Mouse (Mus musculus) MEL (cell line): Measurements from ENCODE around the gene Mapre3. TPM values are rescaled to one million over a fixed set of nuclear protein-coding genes. Genes with fewer than 3 reads are reported as not detected.

ENCODE experiments used
- DNase-seq: peaks from one replicate; pipeline ENCODE4 v3.0.0; 2011; ENCODE audit warnings: low read depth, low spot score
- H3K27ac ChIP-seq: 2 replicates; pipeline ENCODE4 v1.5.1; 2012; ENCODE audit warnings: low read depth, mild to moderate bottlenecking, control low read depth, low read length, moderate library complexity; ENCODE audit not compliant: control insufficient read depth
- H3K27me3 ChIP-seq, 2 experiments: fragments of 150-350 bp in 1 of 2; sonication (generic) in 1 of 2; 2 replicates each; pipeline ENCODE4 v1.6.1; 2012; ENCODE audit warnings: low read length in 2 of 2, mild to moderate bottlenecking in 2 of 2, improper control_type of control experiment in 1 of 2, moderate library complexity in 1 of 2; ENCODE audit not compliant: insufficient read depth in 2 of 2, control insufficient read depth in 1 of 2
- H3K36me3 ChIP-seq, 2 experiments: 2 replicates each; pipeline ENCODE4 v1.6.1; 2012 to 2014; ENCODE audit warnings: low read length in 2 of 2, improper control_type of control experiment in 1 of 2, inconsistent platforms in 1 of 2, mild to moderate bottlenecking in 1 of 2; ENCODE audit not compliant: insufficient read depth in 2 of 2, control insufficient read depth in 1 of 2
- H3K4me1 ChIP-seq, 2 experiments: fragments of 150-350 bp in 1 of 2; sonication (generic) in 1 of 2; 2 replicates each; pipeline ENCODE4 v1.6.1; 2012; ENCODE audit warnings: low read length in 2 of 2, improper control_type of control experiment in 1 of 2, mild to moderate bottlenecking in 1 of 2; ENCODE audit not compliant: insufficient read depth in 2 of 2, control insufficient read depth in 1 of 2
- H3K4me3 ChIP-seq, 2 experiments: fragments of 150-350 bp in 1 of 2; sonication (generic) in 1 of 2; 2 replicates each; pipeline ENCODE4 v1.5.1; 2012; ENCODE audit warnings: low read depth in 2 of 2, low read length in 2 of 2, mild to moderate bottlenecking in 2 of 2, moderate library complexity in 2 of 2, control low read depth in 1 of 2, improper control_type of control experiment in 1 of 2; ENCODE audit not compliant: control insufficient read depth in 1 of 2, insufficient read depth in 1 of 2
- H3K79me2 ChIP-seq: 2 replicates; pipeline ENCODE4 v1.6.1; 2012; ENCODE audit warnings: mild to moderate bottlenecking, low read length, moderate library complexity; ENCODE audit not compliant: control insufficient read depth, poor library complexity, insufficient read depth
- H3K9ac ChIP-seq: 2 replicates; pipeline ENCODE4 v1.6.1; 2012; ENCODE audit warnings: low read depth, mild to moderate bottlenecking, control low read depth, low read length, moderate library complexity; ENCODE audit not compliant: control insufficient read depth, poor library complexity, severe bottlenecking
- H3K9me3 ChIP-seq: fragments of 150-350 bp; sonication (generic); replicated peaks from 2 replicates; pipeline ENCODE4 v1.6.1; 2012; ENCODE audit warnings: mild to moderate bottlenecking, low read length, improper control_type of control experiment, moderate library complexity; ENCODE audit not compliant: insufficient read depth
- BHLHE40 ChIP-seq: IDR thresholded peaks from 2 replicates; pipeline ENCODE4 v1.6.1; 2012; ENCODE audit warnings: low read depth, mild to moderate bottlenecking, inconsistent platforms, low read length, improper control_type of control experiment, borderline replicate concordance
- CHD1 ChIP-seq: IDR thresholded peaks from 2 replicates; pipeline ENCODE4 v1.6.1; 2012; ENCODE audit warnings: low read depth, mild to moderate bottlenecking, inconsistent platforms, low read length, improper control_type of control experiment
- CHD2 ChIP-seq: IDR thresholded peaks from 2 replicates; pipeline ENCODE4 v1.6.1; 2011; ENCODE audit warnings: low read length, improper control_type of control experiment
- E2F4 ChIP-seq: IDR thresholded peaks from 2 replicates; pipeline ENCODE4 v1.6.1; 2011; ENCODE audit warnings: low read depth, low read length, improper control_type of control experiment, borderline replicate concordance
- ELF1 ChIP-seq: IDR thresholded peaks from 2 replicates; pipeline ENCODE4 v1.6.1; 2014; ENCODE audit warnings: low read depth, mild to moderate bottlenecking, inconsistent platforms, low read length, improper control_type of control experiment, moderate library complexity
- EP300 ChIP-seq, 2 experiments: IDR thresholded peaks; 2 replicates each; pipeline ENCODE4 v1.6.1; 2011; ENCODE audit warnings: improper control_type of control experiment in 2 of 2, low read length in 2 of 2, low read depth in 1 of 2, mild to moderate bottlenecking in 1 of 2
- ETS1 ChIP-seq: IDR thresholded peaks from 2 replicates; pipeline ENCODE4 v1.6.1; 2012; ENCODE audit warnings: low read depth, mild to moderate bottlenecking, inconsistent platforms, low read length, improper control_type of control experiment, moderate library complexity
- GABPA ChIP-seq: IDR thresholded peaks from 2 replicates; pipeline ENCODE4 v1.6.1; 2012; ENCODE audit warnings: low read depth, mild to moderate bottlenecking, inconsistent platforms, low read length, improper control_type of control experiment, moderate library complexity
- HCFC1 ChIP-seq: IDR thresholded peaks from 2 replicates; pipeline ENCODE4 v1.6.1; 2012; ENCODE audit warnings: low read depth, mild to moderate bottlenecking, inconsistent platforms, low read length, improper control_type of control experiment, moderate library complexity
- KAT2A ChIP-seq: conservative IDR thresholded peaks from 2 replicates; pipeline ENCODE4 v1.6.1; 2012; ENCODE audit warnings: low read depth, low read length, improper control_type of control experiment, inconsistent platforms
- MAFK ChIP-seq: IDR thresholded peaks from 2 replicates; pipeline ENCODE4 v1.6.1; 2011; ENCODE audit warnings: low read depth, mild to moderate bottlenecking, low read length, improper control_type of control experiment, borderline replicate concordance
- MEF2A ChIP-seq: IDR thresholded peaks from 2 replicates; pipeline ENCODE4 v1.6.1; 2014; ENCODE audit warnings: low read depth, mild to moderate bottlenecking, inconsistent platforms, low read length, improper control_type of control experiment; ENCODE audit not compliant: poor library complexity, insufficient replicate concordance, severe bottlenecking; ENCODE audit errors: extremely low read depth
- MYB ChIP-seq: IDR thresholded peaks from 2 replicates; pipeline ENCODE4 v1.6.1; 2011; ENCODE audit warnings: mild to moderate bottlenecking, low read depth, low read length, improper control_type of control experiment
- NELFE ChIP-seq: IDR thresholded peaks from 2 replicates; pipeline ENCODE4 v1.6.1; 2011; ENCODE audit warnings: low read depth, low read length, improper control_type of control experiment
- POLR2AphosphoS5 ChIP-seq: IDR thresholded peaks from 2 replicates; pipeline ENCODE4 v1.6.1; 2012; ENCODE audit warnings: low read depth, borderline replicate concordance, mild to moderate bottlenecking, inconsistent platforms, low read length, moderate library complexity, mixed read lengths
- RAD21 ChIP-seq: IDR thresholded peaks from 2 replicates; pipeline ENCODE4 v1.6.1; 2011; ENCODE audit warnings: mild to moderate bottlenecking, low read depth, low read length, improper control_type of control experiment
- RCOR1 ChIP-seq: IDR thresholded peaks from 2 replicates; pipeline ENCODE4 v1.6.1; 2012; ENCODE audit warnings: low read depth, mild to moderate bottlenecking, inconsistent platforms, low read length, improper control_type of control experiment
- TAL1 ChIP-seq: IDR thresholded peaks from 2 replicates; pipeline ENCODE4 v1.6.1; 2012; ENCODE audit warnings: mild to moderate bottlenecking, inconsistent platforms, low read length, moderate library complexity, mixed read lengths
- TBP ChIP-seq: IDR thresholded peaks from 2 replicates; pipeline ENCODE4 v1.8.0; 2011; ENCODE audit warnings: low read depth, low read length, improper control_type of control experiment
- ZNF384 ChIP-seq: IDR thresholded peaks from 2 replicates; pipeline ENCODE4 v1.6.1; 2012; ENCODE audit warnings: low read depth, mild to moderate bottlenecking, inconsistent platforms, low read length, improper control_type of control experiment
- polyA plus RNA-seq, 2 experiments: library from polyadenylated mRNA; stranded (reverse) in 1 of 2; unstranded in 1 of 2; fragments of >175 nt in 1 of 2; fragments of >200 nt in 1 of 2; gene quantifications; 2 replicates each; pipeline versions ENCODE4 v1.2.1 to v1.2.4; 2012; ENCODE audit warnings: low replicate concordance in 2 of 2, low read depth in 1 of 2; ENCODE audit not compliant: insufficient read length in 2 of 2, insufficient read depth in 1 of 2, missing spikeins in 1 of 2
- total RNA-seq: library from RNA; depleted of rRNA; stranded (reverse); fragments of 300-350 nt; gene quantifications from 2 replicates; pipeline ENCODE4 v1.2.3, GENCODE M21; 2012

Gene Mapre3
- total and polyA plus RNA-seq, 3 experiments: 0.04 to 0.81 TPM; not detected in 1

GRCm38 (mm10) chr5:30768082-30768481 lies 46.4 kb upstream of the Mapre3 start:
- no peak for DNase-seq
- H3K4me3 ChIP-seq: no peak overlapping the region
- no peaks in the 10 kb centered on the region for H3K79me2 ChIP-seq
- H3K9ac ChIP-seq: no peak overlapping the region
- no peaks in the 10 kb centered on the region for H3K4me1 ChIP-seq
- TF ChIP-seq MEF2A (no peak), E2F4 (no peak), ETS1 (no peak), EP300 (IDR thresholded peaks at IDR 0.05; ENCODE audit: low read depth in 1 of 2, low read length in 2 of 2) (no peak), HCFC1 (no peak), BHLHE40 (no peak), GABPA (no peak), RAD21 (no peak), MAFK (no peak), CHD2 (no peak), RCOR1 (no peak), KAT2A (no peak), NELFE (no peak)
- TF ChIP-seq, all 39 proteins: peak for 0
- peaks cover 12 to 19% of the 10 kb centered on the region in 2 experiments; a peak in 3 of 4 replicates for H3K27me3 ChIP-seq
- no peak overlapping the region for H3K27ac ChIP-seq
- H3K9me3 ChIP-seq: no peaks in the 10 kb centered on the region
- H3K36me3 ChIP-seq: no peaks in the 10 kb centered on the region

GRCm38 (mm10) chr5:30768598-30768997 lies 45.8 kb upstream of the Mapre3 start:
- Histone ChIP-seq H3K9ac (no peak overlapping the region), H3K9me3 (no peaks in the 10 kb centered on the region), H3K36me3 (no peaks in the 10 kb centered on the region), H3K79me2 (no peaks in the 10 kb centered on the region), H3K4me3 (no peak overlapping the region), H3K27me3 (peaks cover 14 to 19% of the 10 kb centered on the region in 2 experiments), H3K4me1 (no peaks in the 10 kb centered on the region), H3K27ac (no peak overlapping the region)
- DNase-seq: no peak
- TF ChIP-seq ZNF384: no peak
- no peak for TF ChIP-seq ELF1
- TF ChIP-seq EP300 (IDR thresholded peaks at IDR 0.05; ENCODE audit: low read depth in 1 of 2, low read length in 2 of 2): no peak
- TF ChIP-seq CHD1: no peak
- no peak for TF ChIP-seq E2F4
- no peak for TF ChIP-seq MYB
- no peak for TF ChIP-seq POLR2AphosphoS5
- TF ChIP-seq BHLHE40: no peak
- no peak for TF ChIP-seq MAFK
- no peak for TF ChIP-seq TBP
- TF ChIP-seq RAD21: no peak
- TF ChIP-seq TAL1: no peak
